Mouse (Mus musculus) activated CD4-positive, CD25-positive, alpha-beta regulatory T cell, adult 9 weeks (primary cell): Measurements from ENCODE around the gene Cox7a2. TPM values are rescaled to one million over a fixed set of nuclear protein-coding genes. Genes with fewer than 3 reads are reported as not detected.

Experiments used
- polyA plus RNA-seq: library from polyadenylated mRNA; unstranded; fragments of 100-300 nt; shearing (Covaris generic); gene quantifications from one replicate; pipeline ENCODE4 v1.2.1, GENCODE M21; 2017

Cox7a2 gene
- polyA plus RNA-seq = 305 TPM

GRCm38 (mm10) chr9:79759385-79760005 lies at the start of gene Cox7a2:
Gene Cox7a2 (minus strand): TSS chr9:79759878.

GRCm38 (mm10) chr9:79792841-79793835 lies 33.5 kb upstream of the Cox7a2 start, which contains the start of gene Tmem30a:
Gene Tmem30a (minus strand): TSS chr9:79793507.

GRCm38 (mm10) chr9:79718481-79719370 lies 41.0 kb downstream of the Cox7a2 start, which contains the start of gene Col12a1:
Gene Col12a1 (minus strand): TSS chr9:79718831.

Other genes starting within 250 kb of the Cox7a2 start
- not detected for gene Col12a1, start 41.0 kb downstream of the Cox7a2 start, polyA plus RNA-seq
- gene Tmem30a, start 33.6 kb upstream of the Cox7a2 start, polyA plus RNA-seq = 65.7 TPM